Mouse (Mus musculus) kidney, postnatal 0 days (tissue): ENCODE data around the gene Fam199x. TPM values are rescaled to one million over a fixed set of nuclear protein-coding genes. Genes with fewer than 3 reads are reported as not detected.

ENCODE experiments used
- ATAC-seq: fragments of 200-750 bp; cut with Nextera tagmentation; replicated peaks from 2 replicates; pipeline ENCODE4 v1.8.0; 2017; ENCODE audit warnings: low read depth, moderate number of reproducible peaks, moderate TSS enrichment, moderate library complexity; ENCODE audit not compliant: low FRiP score
- DNase-seq: peaks from one replicate; pipeline ENCODE4 v3.0.0-alpha.2; 2016; ENCODE audit warnings: low spot score
- H3K27ac ChIP-seq: fragments of 300-500 bp; sonication (generic); 2 replicates; pipeline ENCODE4 v1.5.1; 2014; ENCODE audit warnings: mild to moderate bottlenecking
- H3K27me3 ChIP-seq: fragments of 300-500 bp; sonication (generic); 2 replicates; pipeline ENCODE4 v1.6.1; 2014; ENCODE audit warnings: low read length, mixed read lengths; ENCODE audit not compliant: insufficient read depth
- H3K36me3 ChIP-seq: fragments of 300-500 bp; sonication (generic); 2 replicates; pipeline ENCODE4 v1.6.1; 2014; ENCODE audit warnings: low read length, mixed read lengths; ENCODE audit not compliant: insufficient read depth
- H3K4me1 ChIP-seq: fragments of 300-500 bp; sonication (generic); replicated peaks from 2 replicates; pipeline ENCODE4 v1.6.1; 2014; ENCODE audit warnings: antibody characterized with exemption, low read length, mixed read lengths; ENCODE audit not compliant: insufficient read depth
- H3K4me2 ChIP-seq: fragments of 300-500 bp; sonication (generic); 2 replicates; pipeline ENCODE4 v1.6.1; 2014; ENCODE audit warnings: mild to moderate bottlenecking, low read length, moderate library complexity, mixed read lengths
- H3K4me3 ChIP-seq: fragments of 300-500 bp; sonication (generic); replicated peaks from 2 replicates; pipeline ENCODE4 v1.5.1; 2014; ENCODE audit warnings: low read depth, low read length
- H3K9ac ChIP-seq: fragments of 300-500 bp; sonication (generic); 2 replicates; pipeline ENCODE4 v1.6.1; 2014; ENCODE audit warnings: low read depth, low read length
- H3K9me3 ChIP-seq: fragments of 300-500 bp; sonication (generic); replicated peaks from 2 replicates; pipeline ENCODE4 v1.6.1; 2016; ENCODE audit warnings: low read length, inconsistent platforms, mixed read lengths
- CTCF ChIP-seq: IDR thresholded peaks from 2 replicates; pipeline ENCODE4 v1.5.1; 2016; ENCODE audit warnings: antibody characterized with exemption, low read depth, mild to moderate bottlenecking, moderate library complexity
- WGBS: fragments of 180-500 bp; shearing (Covaris S2); extraction: QIAGEN DNeasy Blood & Tissue Kit; methylation state at CpG from one replicate; pipeline ENCODE4 v1.1.7; 2014; 5-methylcytosine and 5-hydroxymethylcytosine counted together
- polyA plus RNA-seq: library from polyadenylated mRNA; unstranded; fragments of >200 nt; fragmentation: Nextera tagmentation; extraction: Ambion mirVana; gene quantifications from 2 replicates; pipeline ENCODE4 v1.2.1, GENCODE M21; 2015

Fam199x gene
- polyA plus RNA-seq, 1 experiment from 2014 or later, result 8.4 TPM

DNA sequence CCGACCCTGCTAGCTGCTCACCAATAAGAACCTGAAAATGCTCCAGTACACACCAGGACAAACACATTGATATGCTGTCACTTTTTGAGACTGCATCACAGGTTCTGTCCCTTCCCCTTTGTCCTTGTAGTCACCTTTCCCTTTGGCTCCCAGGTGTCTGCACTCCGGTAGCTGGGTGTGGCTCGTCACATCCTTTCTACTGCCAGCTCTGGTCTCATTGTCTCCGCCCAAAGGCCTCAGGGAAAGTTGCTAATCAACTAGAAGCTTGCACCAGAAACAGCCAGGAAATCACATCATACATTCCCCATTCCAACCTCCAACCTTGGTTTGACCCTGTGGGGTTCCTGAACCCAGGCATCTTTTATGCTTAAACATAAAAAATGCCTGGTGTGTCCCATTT, 15.1 kb upstream of the Fam199x start:
- no peak overlapping the region for H3K4me2 ChIP-seq
- no peak for TF ChIP-seq CTCF
- no peak overlapping the region for H3K27ac ChIP-seq
- no peaks in the 10 kb centered on the region for H3K9me3 ChIP-seq
- DNase-seq (no peak), ATAC-seq (no peak)
- 72% methylated on average over 4 of the region's 4 CpGs for WGBS
- no peaks in the 10 kb centered on the region for H3K27me3 ChIP-seq
- no peak overlapping the region for H3K4me3 ChIP-seq
- H3K9ac ChIP-seq, result no peak overlapping the region
- H3K36me3 ChIP-seq, result no peaks in the 10 kb centered on the region
- H3K4me1 ChIP-seq, result no peaks in the 10 kb centered on the region

DNA sequence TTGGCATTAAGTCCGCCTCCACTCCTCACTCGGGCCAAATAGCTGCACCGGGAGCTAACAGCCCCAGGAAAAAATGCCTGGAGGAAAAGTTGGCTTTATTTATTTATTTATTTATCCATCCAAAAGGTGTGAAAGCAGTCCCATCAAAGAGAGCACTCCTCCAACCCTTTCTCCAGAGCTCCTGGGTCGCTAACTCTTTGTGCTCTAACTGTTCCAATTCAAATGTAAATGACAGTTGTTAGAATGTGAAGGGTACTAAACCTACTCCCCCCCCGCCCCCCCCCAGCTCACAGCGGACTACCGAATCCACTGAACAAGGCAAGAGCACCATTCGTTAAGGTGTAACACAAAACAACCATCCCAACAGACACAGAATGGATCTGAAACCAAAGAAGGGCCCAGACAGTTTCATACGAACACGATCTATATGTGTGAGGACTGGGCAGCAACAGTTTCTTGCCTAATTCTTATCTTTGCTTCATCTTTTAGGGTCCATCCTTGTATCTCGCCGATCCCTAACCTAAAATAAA, 11.9 kb upstream of the Fam199x start:
- peak overlapping the region; percentile 58 for H3K4me2 ChIP-seq
- peak overlapping the region; percentile 83 for H3K27ac ChIP-seq
- H3K36me3 ChIP-seq, result no peaks in the 10 kb centered on the region
- peak overlapping the region; percentile 48 for H3K4me3 ChIP-seq
- 24% methylated on average over 12 of the region's 12 CpGs for WGBS
- H3K4me1 ChIP-seq, result no peaks in the 10 kb centered on the region
- H3K27me3 ChIP-seq, result no peaks in the 10 kb centered on the region
- TF ChIP-seq CTCF, result no peak
- ATAC-seq (no peak), DNase-seq (no peak)
- no peaks in the 10 kb centered on the region for H3K9me3 ChIP-seq
- H3K9ac ChIP-seq, result peak overlapping the region; percentile 67

DNA sequence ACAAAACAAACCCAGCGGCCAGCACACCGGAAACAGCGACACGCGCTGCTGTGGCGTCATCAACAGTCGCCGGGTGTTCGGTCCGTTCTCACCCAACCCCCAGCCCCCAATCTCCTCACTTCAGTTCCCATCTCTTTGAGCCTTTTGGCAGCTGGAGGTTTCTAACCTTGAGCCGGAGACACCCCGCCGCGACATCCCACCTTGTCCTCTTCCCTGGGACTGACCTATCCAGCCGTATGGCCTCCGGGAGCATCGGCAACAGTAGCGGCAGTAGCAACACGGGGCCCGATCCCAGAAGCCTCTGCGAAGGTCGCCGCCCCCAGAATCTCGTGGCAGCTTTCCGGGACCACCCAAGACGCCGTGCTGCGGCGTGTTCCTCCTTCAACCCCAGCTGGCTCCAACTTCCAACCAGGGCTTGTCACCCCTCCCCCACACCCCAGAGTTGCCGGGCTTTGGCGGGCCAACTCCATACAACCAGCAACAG, 11.4 kb upstream of the Fam199x start, which contains the start of gene Slc25a53:
Gene Slc25a53 (minus strand): TSS at position 303 of the 484 bp plus-strand sequence.
- no peaks in the 10 kb centered on the region for H3K27me3 ChIP-seq
- peak within 1 kb of the TSS; percentile 67 for H3K9ac ChIP-seq
- peak within 1 kb of the TSS; percentile 48 for H3K4me3 ChIP-seq
- ATAC-seq (peak; percentile 96), DNase-seq (peak; percentile 86)
- H3K36me3 ChIP-seq, result no peaks in the 10 kb centered on the region
- H3K4me2 ChIP-seq, result peak within 1 kb of the TSS; percentile 58
- no peaks in the 10 kb centered on the region for H3K4me1 ChIP-seq
- WGBS, result 36% methylated on average over 31 of the region's 31 CpGs
- H3K27ac ChIP-seq, result peak within 1 kb of the TSS; percentile 83
- no peak for TF ChIP-seq CTCF
- H3K9me3 ChIP-seq, result no peaks in the 10 kb centered on the region

DNA sequence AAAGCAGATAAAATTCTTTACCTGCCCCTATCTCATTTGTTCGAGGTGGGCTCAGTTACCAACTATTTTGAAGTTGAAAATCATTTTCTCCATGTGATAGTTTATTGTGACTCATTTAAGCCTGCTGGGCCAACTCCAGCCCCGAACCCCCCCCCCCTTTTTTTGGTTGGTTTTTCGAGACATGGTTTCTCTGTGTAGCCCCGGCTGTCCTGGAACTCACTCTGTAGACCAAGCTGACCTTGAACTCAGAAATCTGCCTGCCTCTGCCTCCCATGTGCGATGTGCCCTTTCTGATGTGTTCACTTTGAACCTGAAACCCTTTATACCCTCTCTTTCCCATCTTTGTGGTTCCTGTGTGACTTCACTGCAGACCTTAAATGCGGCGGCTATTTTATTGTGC, 10.9 kb upstream of the Fam199x start:
- H3K27ac ChIP-seq, result peak overlapping the region; percentile 83

DNA sequence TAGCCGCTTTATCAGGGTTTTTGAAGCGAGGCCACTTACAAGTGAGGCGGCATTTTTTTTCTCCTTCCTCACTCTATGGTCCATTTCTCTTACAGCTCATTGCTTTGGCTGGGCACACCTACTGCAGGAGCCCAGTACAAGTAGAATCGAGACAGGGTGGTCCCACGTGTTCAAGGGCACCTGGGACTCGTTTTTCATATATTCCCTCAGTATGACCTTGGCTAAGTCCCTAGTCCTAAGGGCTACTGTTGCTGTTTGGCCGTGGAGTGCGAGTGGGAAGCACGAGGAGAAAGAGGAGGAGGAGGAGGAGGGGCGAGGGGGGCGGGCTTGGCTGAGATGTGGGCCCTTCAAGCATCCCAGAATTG, 352 bp upstream of the Fam199x start:
- Histone ChIP-seq H3K36me3 (no peaks in the 10 kb centered on the region), H3K4me2 (peak overlapping the region; percentile 57), H3K27ac (no peak overlapping the region), H3K27me3 (no peaks in the 10 kb centered on the region), H3K9ac (no peak overlapping the region; the same call in 1 of the 2 replicates), H3K4me3 (peak overlapping the region; percentile 59), H3K9me3 (no peaks in the 10 kb centered on the region), H3K4me1 (no peaks in the 10 kb centered on the region)
- WGBS, result 25% methylated on average over 8 of the region's 11 CpGs
- no peak for TF ChIP-seq CTCF
- DNase-seq (peak; percentile 5), ATAC-seq (no peak; the same call in 1 of the 2 replicates)

More for the DNA sequence above, 10.9 kb upstream of the Fam199x start:
- Histone ChIP-seq H3K4me1 (no peaks in the 10 kb centered on the region), H3K9me3 (no peaks in the 10 kb centered on the region), H3K4me3 (peak overlapping the region; percentile 48; the same call in 1 of the 2 replicates), H3K9ac (no peak overlapping the region; the same call in 1 of the 2 replicates), H3K27me3 (no peaks in the 10 kb centered on the region), H3K4me2 (peak overlapping the region; percentile 58), H3K36me3 (no peaks in the 10 kb centered on the region)
- 50% methylated on average over 7 of the region's 7 CpGs for WGBS
- ATAC-seq (0 out of 2 replicates have a peak, but pooled peaks have one; percentile 12), DNase-seq (no peak)
- no peak for TF ChIP-seq CTCF

DNA sequence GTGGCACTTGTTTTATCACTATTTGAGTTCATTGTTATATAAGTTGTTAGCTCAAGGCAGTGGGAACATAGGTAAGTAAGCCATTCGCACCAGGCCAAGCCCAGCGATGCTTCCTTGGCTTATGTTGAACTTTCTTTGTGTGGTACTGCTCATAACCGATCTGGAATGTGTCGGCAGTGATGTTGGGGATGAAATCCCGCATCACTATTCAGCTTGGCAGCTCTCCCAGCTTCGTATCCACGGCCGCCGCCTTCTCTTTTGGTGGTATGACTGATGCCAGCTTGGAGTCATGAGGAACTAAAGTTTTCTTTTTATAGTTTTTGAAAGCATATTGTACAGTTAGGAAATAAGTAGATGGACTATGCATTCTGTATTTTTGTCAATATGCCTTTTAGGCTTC, 13.8 kb downstream of the Fam199x start:
- no peak overlapping the region for H3K9ac ChIP-seq
- no peak overlapping the region for H3K4me2 ChIP-seq
- ATAC-seq (no peak), DNase-seq (no peak)
- no peak overlapping the region for H3K4me3 ChIP-seq
- no peak overlapping the region for H3K27ac ChIP-seq
- WGBS, result 85% methylated on average over 9 of the region's 9 CpGs
- TF ChIP-seq CTCF, result no peak
- H3K9me3 ChIP-seq, result no peaks in the 10 kb centered on the region
- H3K36me3 ChIP-seq, result no peaks in the 10 kb centered on the region
- no peaks in the 10 kb centered on the region for H3K27me3 ChIP-seq
- no peaks in the 10 kb centered on the region for H3K4me1 ChIP-seq

DNA sequence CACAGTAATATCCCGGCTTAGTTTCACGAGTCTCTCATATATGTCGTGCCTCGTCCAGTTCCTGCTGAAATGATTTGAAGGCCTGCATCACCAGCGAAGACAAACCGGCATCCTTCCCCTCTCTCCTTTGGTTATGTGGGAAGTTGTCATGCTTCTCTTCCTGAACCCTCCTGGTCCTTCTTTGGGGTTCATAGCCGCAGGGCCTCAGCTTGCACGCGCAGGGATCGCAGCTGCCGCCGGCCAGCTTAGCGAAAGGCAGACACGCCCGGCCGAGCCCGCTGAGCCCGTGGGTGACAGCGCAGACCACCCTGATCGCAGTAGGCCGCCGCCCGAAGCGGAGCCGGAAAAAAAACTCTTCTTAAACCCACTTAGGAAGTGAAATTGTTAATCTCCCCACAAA, 55.1 kb downstream of the Fam199x start:
- Histone ChIP-seq H3K27me3 (peaks cover 41% of the 10 kb centered on the region), H3K4me3 (no peak overlapping the region), H3K9me3 (no peaks in the 10 kb centered on the region), H3K4me1 (no peaks in the 10 kb centered on the region), H3K36me3 (no peaks in the 10 kb centered on the region), H3K27ac (no peak overlapping the region), H3K9ac (no peak overlapping the region), H3K4me2 (no peak overlapping the region)
- WGBS, result 30% methylated on average over 25 of the region's 25 CpGs
- no peak for ATAC-seq
- DNase-seq, result no peak
- no peak for TF ChIP-seq CTCF
